Mouse (Mus musculus) stomach, postnatal 0 days (tissue): Measurements from ENCODE around the gene Rpusd1. TPM values are rescaled to one million over a fixed set of nuclear protein-coding genes. Genes with fewer than 3 reads are reported as not detected.
A peak's percentile ranks its signal among the peaks of the same experiment; 100 is the strongest.
"Not testable (repeated sequence)": the region's sequence is repeated elsewhere in the genome, so short reads cannot be mapped to it uniquely, and the experiment has no call there.

Source experiments
- ATAC-seq: fragments of 200-750 bp; cut with Nextera tagmentation; 2 replicates; pipeline ENCODE4 v1.8.0; 2017; ENCODE audit not compliant: low FRiP score, low TSS enrichment
- DNase-seq: peaks from one replicate; pipeline ENCODE4 v3.0.0-alpha.2; 2016; ENCODE audit warnings: low spot score
- H3K27ac ChIP-seq: fragments of 300-500 bp; sonication (generic); replicated peaks from 2 replicates; pipeline ENCODE4 v1.5.1; 2014; ENCODE audit warnings: mild to moderate bottlenecking, control low read depth
- H3K27me3 ChIP-seq: fragments of 300-500 bp; sonication (generic); 2 replicates; pipeline ENCODE4 v1.6.1; 2014; ENCODE audit warnings: low read length; ENCODE audit not compliant: control insufficient read depth, insufficient read depth
- H3K36me3 ChIP-seq: fragments of 300-500 bp; sonication (generic); 2 replicates; pipeline ENCODE4 v1.6.1; 2014; ENCODE audit warnings: low read length, mixed read lengths; ENCODE audit not compliant: control insufficient read depth, insufficient read depth
- H3K4me1 ChIP-seq: fragments of 300-500 bp; sonication (generic); replicated peaks from 2 replicates; pipeline ENCODE4 v1.6.1; 2014; ENCODE audit warnings: antibody characterized with exemption; ENCODE audit not compliant: control insufficient read depth, insufficient read depth
- H3K4me2 ChIP-seq: fragments of 300-500 bp; sonication (generic); replicated peaks from 2 replicates; pipeline ENCODE4 v1.6.1; 2014; ENCODE audit warnings: low read depth, mild to moderate bottlenecking, control low read depth, moderate library complexity
- H3K4me3 ChIP-seq: fragments of 300-500 bp; sonication (generic); 2 replicates; pipeline ENCODE4 v1.5.1; 2014; ENCODE audit warnings: low read depth, low read length, control low read depth
- H3K9ac ChIP-seq: fragments of 300-500 bp; sonication (generic); 2 replicates; pipeline ENCODE4 v1.6.1; 2014; ENCODE audit warnings: mild to moderate bottlenecking, low read length, control low read depth, mixed read lengths
- H3K9me3 ChIP-seq: fragments of 300-500 bp; sonication (generic); 2 replicates; pipeline ENCODE4 v1.6.1; 2016; ENCODE audit warnings: low read length; ENCODE audit not compliant: control insufficient read depth
- CTCF ChIP-seq: IDR thresholded peaks from 2 replicates; pipeline ENCODE4 v1.5.1; 2016; ENCODE audit warnings: antibody characterized with exemption, low read depth, mild to moderate bottlenecking, moderate library complexity
- EP300 ChIP-seq: optimal IDR thresholded peaks from 2 replicates; pipeline ENCODE3; 2016; ENCODE audit warnings: antibody characterized with exemption
- WGBS: fragments of 180-500 bp; shearing (Covaris S2); extraction: QIAGEN DNeasy Blood & Tissue Kit; methylation state at CpG from one replicate; pipeline ENCODE4 v1.1.7; 2014; 5-methylcytosine and 5-hydroxymethylcytosine counted together
- polyA plus RNA-seq: library from polyadenylated mRNA; unstranded; fragments of >200 nt; fragmentation: Nextera tagmentation; extraction: Ambion mirVana; gene quantifications from 2 replicates; pipeline ENCODE4 v1.2.1, GENCODE M21; 2015

The Rpusd1 gene
- polyA plus RNA-seq, 1 experiment from 2014 or later, result 10.3 TPM

- no peaks in the 10 kb centered on the region for H3K27me3 ChIP-seq
- H3K36me3 ChIP-seq, result peaks cover 2% of the 10 kb centered on the region; the same call in 1 of the 2 replicates
- H3K4me3 ChIP-seq, result no peak overlapping the region
- H3K9me3 ChIP-seq, result no peaks in the 10 kb centered on the region
- no peak overlapping the region for H3K4me2 ChIP-seq
- no peak overlapping the region for H3K27ac ChIP-seq
- no peak for ATAC-seq
- 80% methylated on average over 6 of the region's 6 CpGs for WGBS
- no peak for DNase-seq
- TF ChIP-seq EP300, result no peak
- TF ChIP-seq CTCF, result no peak
- H3K9ac ChIP-seq, result no peak overlapping the region
- H3K4me1 ChIP-seq, result peaks cover 4% of the 10 kb centered on the region
Measured at GRCm38 (mm10) chr17:25725264-25725663, 2.2 kb upstream of the Rpusd1 start.

GRCm38 (mm10) chr17:25728009-25728270 lies 470 bp downstream of the Rpusd1 start:
- ATAC-seq, result no peak
- 15% methylated on average over 4 of the region's 4 CpGs for WGBS
- H3K27me3 ChIP-seq, result no peaks in the 10 kb centered on the region
- peak overlapping the region; percentile 83 for H3K9ac ChIP-seq
- no peaks in the 10 kb centered on the region for H3K36me3 ChIP-seq
- peaks cover 4% of the 10 kb centered on the region for H3K4me1 ChIP-seq
- no peak overlapping the region for H3K27ac ChIP-seq
- TF ChIP-seq CTCF, result no peak
- TF ChIP-seq EP300, result no peak
- peak overlapping the region; percentile 79 for H3K4me2 ChIP-seq
- H3K9me3 ChIP-seq, result no peaks in the 10 kb centered on the region
- H3K4me3 ChIP-seq, result peak overlapping the region; percentile 47
- DNase-seq, result no peak

- H3K36me3 ChIP-seq, result no peaks in the 10 kb centered on the region
- no peaks in the 10 kb centered on the region for H3K9me3 ChIP-seq
- no peak overlapping the region for H3K27ac ChIP-seq
- TF ChIP-seq EP300, result no peak
- TF ChIP-seq CTCF, result peak; percentile 95
- H3K4me2 ChIP-seq, result no peak overlapping the region
- no peaks in the 10 kb centered on the region for H3K27me3 ChIP-seq
- 10% methylated on average over 2 of the region's 2 CpGs for WGBS
- H3K4me3 ChIP-seq, result no peak overlapping the region
- DNase-seq (peak; percentile 89), ATAC-seq (no peak)
- H3K9ac ChIP-seq, result no peak overlapping the region
- H3K4me1 ChIP-seq, result no peaks in the 10 kb centered on the region; the same call in 1 of the 2 replicates
Measured at GRCm38 (mm10) chr17:25732082-25732481, 4.6 kb downstream of the Rpusd1 start.

GRCm38 (mm10) chr17:25735246-25735645 lies 7.8 kb downstream of the Rpusd1 start:
- H3K27me3 ChIP-seq, result no peaks in the 10 kb centered on the region
- H3K4me3 ChIP-seq, result no peak overlapping the region
- 83% methylated on average over 5 of the region's 5 CpGs for WGBS
- no peak overlapping the region for H3K27ac ChIP-seq
- TF ChIP-seq CTCF (no peak), EP300 (no peak)
- ATAC-seq (no peak), DNase-seq (no peak)
- no peaks in the 10 kb centered on the region for H3K4me1 ChIP-seq
- H3K9ac ChIP-seq, result no peak overlapping the region
- no peak overlapping the region for H3K4me2 ChIP-seq
- H3K9me3 ChIP-seq, result no peaks in the 10 kb centered on the region
- no peaks in the 10 kb centered on the region for H3K36me3 ChIP-seq

GRCm38 (mm10) chr17:25735745-25736144 lies 8.3 kb downstream of the Rpusd1 start, which contains the start of gene Mslnl:
TSS of gene Mslnl (plus strand) at chr17:25736042.
- ATAC-seq (no peak), DNase-seq (peak; percentile 41)
- no peaks in the 10 kb centered on the region for H3K9me3 ChIP-seq
- no peaks in the 10 kb centered on the region for H3K27me3 ChIP-seq
- TF ChIP-seq CTCF (no peak), EP300 (no peak)
- peak within 1 kb of the TSS; percentile 13; the same call in 1 of the 2 replicates for H3K9ac ChIP-seq
- no peaks in the 10 kb centered on the region for H3K36me3 ChIP-seq
- H3K4me3 ChIP-seq, result no peak within 1 kb of the TSS
- no peak within 1 kb of the TSS for H3K27ac ChIP-seq
- H3K4me1 ChIP-seq, result no peaks in the 10 kb centered on the region
- WGBS, result 61% methylated on average over 3 of the region's 3 CpGs
- no peak within 1 kb of the TSS for H3K4me2 ChIP-seq

GRCm38 (mm10) chr17:25738861-25739260 lies 11.4 kb downstream of the Rpusd1 start:
- TF ChIP-seq CTCF (no peak), EP300 (no peak)
- ATAC-seq, result no peak
- H3K4me2 ChIP-seq, result no peak overlapping the region
- H3K4me1 ChIP-seq, result no peaks in the 10 kb centered on the region
- no peaks in the 10 kb centered on the region for H3K9me3 ChIP-seq
- H3K27me3 ChIP-seq, result no peaks in the 10 kb centered on the region
- no peaks in the 10 kb centered on the region for H3K36me3 ChIP-seq
- no peak for DNase-seq
- H3K4me3 ChIP-seq, result no peak overlapping the region
- H3K27ac ChIP-seq, result no peak overlapping the region
- 76% methylated on average over 7 of the region's 7 CpGs for WGBS
- H3K9ac ChIP-seq, result no peak overlapping the region

- not testable (repeated sequence) for H3K27me3 ChIP-seq, H3K9me3 ChIP-seq, H3K4me1 ChIP-seq, H3K36me3 ChIP-seq, ATAC-seq, H3K4me2 ChIP-seq, H3K27ac ChIP-seq, H3K4me3 ChIP-seq, H3K9ac ChIP-seq, DNase-seq
- 77% methylated on average over 12 of the region's 12 CpGs for WGBS
Measured at GRCm38 (mm10) chr17:25741471-25741870, 14.0 kb downstream of the Rpusd1 start.
